9 mouse cellular contexts compared by ENCODE assay signal in the genomic region with DNA sequence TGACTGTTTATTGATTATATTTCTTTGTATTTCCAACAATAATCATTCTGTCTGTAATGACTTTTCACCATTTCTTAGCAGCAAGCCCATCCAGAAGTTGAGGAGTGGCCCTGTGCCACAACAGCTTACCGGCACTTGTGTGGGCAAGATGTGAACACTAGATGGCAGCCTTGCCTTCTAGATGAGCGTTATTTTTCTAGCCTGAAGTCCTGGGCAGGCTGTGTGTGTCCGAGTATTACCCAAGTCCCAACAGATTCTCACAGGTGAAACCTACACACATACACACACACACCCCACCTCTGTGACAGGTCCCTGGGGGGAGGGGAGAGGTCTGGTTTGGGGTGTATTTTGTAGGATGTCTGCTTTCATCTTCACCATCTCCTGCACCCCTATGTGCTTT. TPM values are rescaled to one million over a fixed set of nuclear protein-coding genes. Genes with fewer than 3 reads are reported as not detected.
DNase-seq lines count a peak whose midpoint lies in the region; ATAC-seq and TF ChIP-seq lines count a peak whose summit lies in the region.
"Had no signal": no experiment of that assay in that cellular context is flagged by ENCODE, and none has a peak within 500 bp of the region (broad histone marks: within the 10 kb centered on the region; RNA-seq: fewer than 3 reads in every experiment).

No protein-coding gene starts in this region.

- no peak overlapping the region for H3K9ac ChIP-seq in embryonic facial prominence, embryonic 14.5 days (ENCODE audit: low read depth, low read length)
- no peak overlapping the region for H3K9ac ChIP-seq in liver, embryonic 11.5 days (ENCODE audit: low read depth, low read length)
- no peak overlapping the region for H3K9ac ChIP-seq in neural tube, embryonic 11.5 days (ENCODE audit: low read length)
- H3K9ac ChIP-seq in stomach, postnatal 0 days (ENCODE audit: low read length): no peak overlapping the region

- no peaks in the 10 kb centered on the region for H3K4me1 ChIP-seq in embryonic facial prominence, embryonic 14.5 days (ENCODE audit: control insufficient read depth, insufficient read depth, low read length)
- H3K4me1 ChIP-seq in liver, embryonic 11.5 days (replicated peaks; ENCODE audit: control insufficient read depth, insufficient read depth, low read length): no peaks in the 10 kb centered on the region
- no peaks in the 10 kb centered on the region for H3K4me1 ChIP-seq in neural tube, embryonic 11.5 days (ENCODE audit: control insufficient read depth, insufficient read depth, low read length)
- no peaks in the 10 kb centered on the region for H3K4me1 ChIP-seq in stomach, postnatal 0 days (replicated peaks; ENCODE audit: control insufficient read depth, insufficient read depth)

- TF ChIP-seq EP300 in stomach, postnatal 0 days (optimal IDR thresholded peaks at IDR 0.05): no peak

- no peaks in the 10 kb centered on the region for H3K27me3 ChIP-seq in embryonic facial prominence, embryonic 14.5 days (replicated peaks; ENCODE audit: control insufficient read depth, insufficient read depth, low read length)
- H3K27me3 ChIP-seq in liver, embryonic 11.5 days (replicated peaks; ENCODE audit: control insufficient read depth, insufficient read depth, low read length): no peaks in the 10 kb centered on the region
- H3K27me3 ChIP-seq in neural tube, embryonic 11.5 days (ENCODE audit: control insufficient read depth, insufficient read depth, low read length): no peaks in the 10 kb centered on the region
- H3K27me3 ChIP-seq in stomach, postnatal 0 days (ENCODE audit: control insufficient read depth, insufficient read depth, low read length): no peaks in the 10 kb centered on the region

- H3K27ac ChIP-seq in embryonic facial prominence, embryonic 14.5 days (replicated peaks; ENCODE audit: low read depth, low read length): no peak overlapping the region
- no peak overlapping the region for H3K27ac ChIP-seq in liver, embryonic 11.5 days (ENCODE audit: low read depth, low read length)
- no peak overlapping the region for H3K27ac ChIP-seq in neural tube, embryonic 11.5 days (ENCODE audit: low read depth, low read length)
- H3K27ac ChIP-seq in stomach, postnatal 0 days (replicated peaks): no peak overlapping the region

- H3K9me3 ChIP-seq in embryonic facial prominence, embryonic 14.5 days (ENCODE audit: control insufficient read depth, low read length): no peaks in the 10 kb centered on the region
- no peaks in the 10 kb centered on the region for H3K9me3 ChIP-seq in liver, embryonic 11.5 days (ENCODE audit: control insufficient read depth, low read length)
- H3K9me3 ChIP-seq in neural tube, embryonic 11.5 days (ENCODE audit: control insufficient read depth, low read length): no peaks in the 10 kb centered on the region
- H3K9me3 ChIP-seq in stomach, postnatal 0 days (ENCODE audit: control insufficient read depth, low read length): no peaks in the 10 kb centered on the region

- WGBS in embryonic facial prominence, embryonic 14.5 days: 0% methylated on average over 3 of the region's 3 CpGs
- 6% methylated on average over 3 of the region's 3 CpGs for WGBS in liver, embryonic 11.5 days
- 7% methylated on average over 3 of the region's 3 CpGs for WGBS in neural tube, embryonic 11.5 days
- WGBS in stomach, postnatal 0 days: 0% methylated on average over 3 of the region's 3 CpGs

- no peaks in the 10 kb centered on the region for H3K36me3 ChIP-seq in embryonic facial prominence, embryonic 14.5 days (ENCODE audit: control insufficient read depth, insufficient read depth, low read length)
- H3K36me3 ChIP-seq in liver, embryonic 11.5 days (ENCODE audit: control insufficient read depth, insufficient read depth, low read length): no peaks in the 10 kb centered on the region
- H3K36me3 ChIP-seq in neural tube, embryonic 11.5 days (ENCODE audit: control insufficient read depth, insufficient read depth, low read length): no peaks in the 10 kb centered on the region
- no peaks in the 10 kb centered on the region for H3K36me3 ChIP-seq in stomach, postnatal 0 days (ENCODE audit: control insufficient read depth, insufficient read depth, low read length)

- peak; percentile 93 for TF ChIP-seq CTCF in stomach, postnatal 0 days (IDR thresholded peaks at IDR 0.05; ENCODE audit: low read depth)

- H3K4me2 ChIP-seq in embryonic facial prominence, embryonic 14.5 days (ENCODE audit: low read depth, low read length): no peak overlapping the region
- no peak overlapping the region for H3K4me2 ChIP-seq in liver, embryonic 11.5 days
- H3K4me2 ChIP-seq in neural tube, embryonic 11.5 days (ENCODE audit: low read depth): no peak overlapping the region
- H3K4me2 ChIP-seq in stomach, postnatal 0 days (replicated peaks; ENCODE audit: low read depth): no peak overlapping the region

- no peak overlapping the region for H3K4me3 ChIP-seq in embryonic facial prominence, embryonic 14.5 days (ENCODE audit: low read depth, low read length)
- no peak overlapping the region for H3K4me3 ChIP-seq in liver, embryonic 11.5 days (ENCODE audit: low read depth, low read length)
- no peak overlapping the region for H3K4me3 ChIP-seq in neural tube, embryonic 11.5 days (ENCODE audit: low read depth, low read length)
- H3K4me3 ChIP-seq in stomach, postnatal 0 days (ENCODE audit: low read depth, low read length): no peak overlapping the region
- H3K4me3 ChIP-seq: erythroblast, embryonic 14.5 days had no signal

- 0 out of 2 replicates have a peak, but pooled peaks have one; percentile 15 for ATAC-seq in embryonic facial prominence, embryonic 14.5 days (ENCODE audit: low read depth)
- ATAC-seq in liver, embryonic 11.5 days (replicated peaks; ENCODE audit: low FRiP score): peak; percentile 20; the same call in 1 of the 2 replicates
- no peak for ATAC-seq in neural tube, embryonic 11.5 days (ENCODE audit: insufficient read depth, low FRiP score, low TSS enrichment)
- ATAC-seq in stomach, postnatal 0 days (ENCODE audit: low FRiP score, low TSS enrichment): no peak; the same call in 1 of the 2 replicates

- peak; percentile 86 for DNase-seq in CD4-positive, CD25-positive, alpha-beta regulatory T cell, adult 2 months (ENCODE audit: low read depth, low spot score)
- DNase-seq in adrenal gland, postnatal 36 days: peak; percentile 63 to 78
- DNase-seq in embryonic facial prominence, embryonic 14.5 days (ENCODE audit: low spot score): peak; percentile 84
- peak; percentile 16 to 56 for DNase-seq in heart, adult 9 months (ENCODE audit: low spot score in 2 of 2)
- peak; percentile 85 for DNase-seq in kidney, postnatal 10 days
- DNase-seq in liver, embryonic 11.5 days (ENCODE audit: low spot score): peak; percentile 46
- peak; percentile 72 for DNase-seq in neural tube, embryonic 11.5 days (ENCODE audit: low spot score)
- peak; percentile 70 for DNase-seq in stomach, postnatal 0 days (ENCODE audit: low spot score)

RNA-seq across cellular contexts. Expression of a gene that starts 47.2 kb away (rescaled TPM):
- 10 to 100 TPM; 73.2 to 82.1 TPM for total RNA-seq in adrenal gland, postnatal 36 days (2021)
- 37.8 and 43.2 TPM in 2 replicates for polyA plus RNA-seq in embryonic facial prominence, embryonic 14.5 days (2014; fragmentation: Nextera tagmentation; extraction: Ambion mirVana)
- polyA plus RNA-seq in liver, embryonic 11.5 days (2014; fragmentation: Nextera tagmentation; extraction: Ambion mirVana): 84.9 and 97.9 TPM in 2 replicates
- 56.3 and 58.4 TPM in 2 replicates for polyA plus RNA-seq in neural tube, embryonic 11.5 days (2014; fragmentation: Nextera tagmentation; extraction: Ambion mirVana)
- 14.6 and 15.9 TPM in 2 replicates for polyA plus RNA-seq in stomach, postnatal 0 days (2015; fragmentation: Nextera tagmentation; extraction: Ambion mirVana)

Comparison
In these comparisons a context has a peak if more than half of its experiments do, and no peak if none do; other contexts are left out.
1. DNase-seq: peak in every context shown above with its lines; median percentile 86 in CD4-positive, CD25-positive, alpha-beta regulatory T cell, adult 2 months; 85 in kidney, postnatal 10 days; 84 in embryonic facial prominence, embryonic 14.5 days; 72 in neural tube, embryonic 11.5 days; 70 in adrenal gland, postnatal 36 days; 70 in stomach, postnatal 0 days; 46 in liver, embryonic 11.5 days; 36 in heart, adult 9 months.
2. ATAC-seq: peak in embryonic facial prominence, embryonic 14.5 days (single experiment) and liver, embryonic 11.5 days (single experiment); none in neural tube, embryonic 11.5 days (single experiment) and stomach, postnatal 0 days (single experiment).